Mouse (Mus musculus): ENCODE data around the gene Unc5cl.

Unc5cl gene

DNA sequence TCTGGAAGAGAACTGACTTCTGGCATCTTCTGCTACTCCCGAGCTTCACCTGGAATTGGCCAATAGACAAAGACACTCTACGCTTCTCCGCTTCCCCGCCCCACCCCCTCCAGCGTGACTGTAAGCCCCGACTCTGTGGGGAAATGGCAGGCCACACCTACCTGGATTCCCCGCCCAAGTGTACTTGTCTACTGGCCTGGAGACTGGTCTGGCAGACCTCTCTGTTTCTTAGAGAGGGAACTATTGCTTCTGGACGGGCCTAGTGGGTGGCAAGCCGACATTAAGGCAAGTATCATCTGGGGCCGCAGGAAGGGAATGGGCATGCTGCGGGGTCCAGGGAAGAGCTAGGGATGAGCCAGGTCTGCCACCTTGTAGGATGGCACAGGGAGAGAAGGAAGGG is at the start of gene Unc5cl:
TSS of gene Unc5cl (plus strand) at position 214 of the 400 bp plus-strand sequence.
- DNase-seq, result no peak

- DNase-seq, result no peak
Measured at GRCm38 (mm10) chr17:48407154-48407553, 47.5 kb upstream of the Unc5cl start.

DNA sequence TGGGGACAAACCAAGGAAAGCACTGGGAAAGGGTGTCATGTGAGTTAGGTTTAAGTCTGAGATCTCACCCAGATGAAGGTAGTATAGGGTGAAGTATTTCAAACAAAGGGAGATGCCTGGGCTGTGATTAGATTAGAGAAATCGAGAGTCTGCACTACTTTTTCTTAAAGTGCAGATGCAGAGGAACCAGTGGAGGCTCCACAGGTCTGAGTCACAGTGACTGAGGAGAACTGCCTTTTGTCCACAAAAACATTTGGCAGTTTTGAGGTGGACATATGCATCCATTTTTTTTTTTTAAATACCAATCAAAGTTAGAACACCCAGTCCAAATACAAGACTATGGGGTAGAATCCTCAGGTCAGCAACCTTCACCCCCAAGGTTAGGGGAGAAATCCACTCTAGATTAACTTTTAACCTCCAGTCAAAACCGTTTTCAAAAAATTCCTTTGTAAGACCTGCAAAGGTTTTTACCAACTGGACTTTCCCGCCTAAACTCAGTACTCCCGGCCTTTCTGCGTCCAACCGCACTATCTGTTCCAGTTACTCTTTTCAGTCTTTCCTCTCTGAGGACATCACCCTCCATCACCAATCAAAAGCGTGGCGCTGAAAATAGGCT is 46.7 kb upstream of the Unc5cl start:
- DNase-seq, result peak; percentile 60

DNA sequence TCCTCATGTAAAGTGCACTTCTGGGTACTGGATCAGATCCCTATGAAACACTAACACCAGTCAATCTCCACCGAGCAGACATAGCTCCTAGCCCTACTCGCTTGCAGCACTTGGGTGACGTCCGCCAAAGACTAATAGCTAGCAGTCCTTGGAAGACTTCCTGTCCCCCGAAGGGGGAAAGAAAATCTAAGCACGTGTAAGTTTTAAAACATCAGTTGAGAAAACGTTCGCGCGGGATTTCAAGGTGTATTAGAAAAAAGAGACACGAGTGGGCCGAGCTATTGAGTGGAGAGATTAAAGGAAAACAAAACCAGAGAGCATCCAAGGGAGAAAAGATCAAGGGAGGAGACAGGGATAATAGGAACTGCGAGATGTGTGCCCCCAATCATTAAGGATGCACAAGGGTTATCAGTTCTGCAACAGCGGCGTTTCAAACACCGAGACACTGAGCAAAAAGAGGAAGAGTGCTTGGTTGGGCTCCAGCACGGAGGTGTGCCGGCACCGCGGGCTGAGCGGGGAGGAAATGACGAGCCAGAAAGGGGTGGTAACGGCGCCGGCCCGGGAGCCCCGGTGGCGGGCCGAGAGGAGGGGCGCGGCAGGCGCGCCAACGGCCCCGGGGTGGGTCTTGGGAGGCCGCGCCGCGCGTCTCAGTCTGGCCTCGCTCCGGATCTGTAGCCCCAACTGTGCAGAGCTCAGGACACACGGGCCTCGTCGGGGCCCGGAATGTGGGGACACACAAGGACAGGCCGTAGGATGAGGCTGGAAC is 46.0 kb upstream of the Unc5cl start:
- DNase-seq, result peak; percentile 71

DNA sequence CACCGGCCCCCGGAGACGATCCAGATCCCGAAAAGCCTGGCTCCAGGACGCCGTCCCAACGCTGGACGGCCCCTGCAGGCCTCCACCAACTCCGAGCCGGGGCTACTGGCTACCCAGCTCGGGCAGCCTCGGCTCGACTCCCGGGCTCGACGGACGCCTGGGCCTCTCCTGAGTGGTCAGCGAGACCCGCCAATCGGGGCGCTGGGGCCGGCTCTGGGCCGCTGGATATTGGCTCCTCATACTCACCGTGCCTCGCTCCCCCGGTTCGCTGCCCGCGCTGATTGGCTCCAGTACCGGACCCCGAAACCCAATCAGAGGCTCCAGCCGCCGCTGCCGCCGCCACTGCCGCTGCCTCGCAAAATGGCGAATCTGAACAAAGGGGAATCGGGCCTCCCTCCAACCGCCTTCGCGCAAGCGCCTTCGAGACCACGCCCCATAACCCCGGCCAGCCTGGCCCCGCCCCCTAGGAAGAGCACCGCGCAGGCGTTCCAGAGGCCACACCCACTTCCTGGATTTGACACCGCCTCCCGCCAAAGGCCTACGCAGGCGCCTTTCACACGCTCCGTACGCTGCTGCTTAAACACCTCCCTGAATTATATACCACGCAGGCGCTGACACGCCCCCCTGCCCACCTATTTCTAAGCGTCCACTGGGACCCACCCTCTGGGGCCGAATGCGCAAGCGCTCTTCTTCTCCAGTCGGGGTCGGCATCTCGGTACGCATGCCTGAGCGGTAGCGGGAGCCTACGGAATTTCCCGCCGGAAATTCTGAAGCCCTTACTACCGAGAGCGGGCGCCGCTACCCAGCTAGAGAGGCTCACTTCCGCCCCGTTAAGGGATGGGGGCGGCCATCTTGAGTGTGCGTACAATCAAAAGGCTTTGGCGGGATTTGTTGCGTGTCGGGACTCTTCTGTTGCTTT is 45.1 kb upstream of the Unc5cl start, which contains the start of the genes Nfya and Oard1:
TSS of gene Nfya (minus strand) at position 527 of the 919 bp plus-strand sequence.
TSS of gene Oard1 (plus strand) at position 635 of the 919 bp plus-strand sequence.
- DNase-seq, result peak; percentile 100

GRCm38 (mm10) chr17:48410299-48410785 is 44.4 kb upstream of the Unc5cl start:
- no peak for DNase-seq

GRCm38 (mm10) chr17:48411241-48411640 is 43.5 kb upstream of the Unc5cl start:
- no peak for DNase-seq

- DNase-seq, result peak; percentile 32
Measured at GRCm38 (mm10) chr17:48416011-48416410, 38.7 kb upstream of the Unc5cl start.

GRCm38 (mm10) chr17:48416425-48417195 is 38.1 kb upstream of the Unc5cl start:
- peak; percentile 73 for DNase-seq

- DNase-seq, result no peak
Measured at GRCm38 (mm10) chr17:48417521-48417920, 37.2 kb upstream of the Unc5cl start.

GRCm38 (mm10) chr17:48418174-48418573 is 36.5 kb upstream of the Unc5cl start:
- DNase-seq, result peak; percentile 77

- DNase-seq, result no peak
Measured at GRCm38 (mm10) chr17:48418781-48419180, 35.9 kb upstream of the Unc5cl start.

GRCm38 (mm10) chr17:48419571-48419970 is 35.1 kb upstream of the Unc5cl start:
- no peak for DNase-seq

GRCm38 (mm10) chr17:48424237-48424636 is 30.5 kb upstream of the Unc5cl start:
- peak; percentile 60 for DNase-seq

DNA sequence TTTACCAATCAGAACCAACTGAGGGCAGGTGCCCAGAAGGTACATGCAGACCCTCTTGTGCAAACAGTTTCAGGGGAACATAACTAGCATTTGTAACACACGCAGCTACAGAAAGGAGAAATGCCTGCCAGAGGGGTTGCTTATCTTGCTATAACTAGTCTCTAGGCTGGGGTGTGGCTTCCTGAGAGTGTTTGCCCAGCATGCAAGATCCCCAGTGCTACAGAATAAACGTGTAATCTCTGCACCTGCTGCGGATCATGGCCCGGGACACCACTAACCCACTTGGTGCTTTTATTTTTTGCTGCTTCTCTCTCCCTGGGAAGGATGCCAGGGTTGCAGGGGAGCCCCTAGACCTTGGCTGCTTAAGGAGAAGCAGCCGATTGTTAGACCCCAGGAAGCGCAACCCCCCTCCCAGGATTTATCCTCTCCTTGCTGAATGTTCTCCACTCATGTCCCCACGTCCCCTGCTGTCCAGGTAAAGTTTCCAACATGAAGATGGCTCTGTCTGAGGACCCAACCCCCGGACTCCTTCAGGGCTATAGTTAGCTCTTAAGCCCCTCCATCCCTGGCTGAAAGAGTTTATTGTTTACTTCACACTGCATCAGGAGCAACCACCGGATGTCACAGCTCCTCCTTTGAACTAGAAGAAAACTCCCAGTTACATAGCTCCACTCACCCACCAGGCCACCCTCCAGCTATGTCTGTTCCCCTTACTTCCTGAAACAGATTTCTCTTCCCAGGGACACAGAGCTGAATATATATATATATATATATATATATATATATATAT is 28.7 kb upstream of the Unc5cl start:
- no peak for DNase-seq

DNA sequence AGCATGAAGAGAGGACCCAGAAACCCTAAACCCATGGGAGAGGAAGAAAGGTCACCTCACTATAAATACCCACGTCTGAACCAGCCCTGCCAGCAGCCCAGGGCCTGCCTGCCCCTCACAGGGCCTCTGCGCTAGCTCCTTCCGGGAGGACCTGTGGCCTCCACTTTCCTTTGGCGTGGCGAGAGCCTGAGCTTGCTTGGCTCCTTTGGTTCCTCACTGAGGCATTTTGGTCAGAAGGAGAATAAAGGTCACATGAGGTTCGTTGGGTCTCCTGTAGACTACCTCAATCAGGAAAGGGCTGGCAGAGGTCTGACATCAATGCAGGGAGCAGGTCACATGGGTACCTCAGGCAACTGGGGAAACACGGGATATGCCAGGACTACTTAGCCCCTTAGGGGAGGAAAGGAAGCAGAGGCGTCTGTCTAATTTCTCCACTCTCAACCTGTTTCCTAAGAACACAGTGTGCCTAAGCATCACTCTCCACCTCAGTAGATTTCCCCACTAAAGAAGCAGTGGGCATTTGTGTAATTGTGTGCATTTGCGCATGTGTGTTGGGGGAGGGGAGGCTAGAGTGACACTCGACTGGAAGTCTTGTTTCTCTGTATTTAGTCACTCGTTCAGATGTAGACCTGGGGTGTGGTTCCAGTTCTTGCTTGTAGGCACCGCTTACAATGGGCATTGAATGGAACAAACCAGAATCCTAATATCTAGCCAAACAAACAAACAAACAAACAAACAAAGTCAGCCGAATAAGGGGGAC is 27.5 kb upstream of the Unc5cl start:
- DNase-seq, result no peak

DNA sequence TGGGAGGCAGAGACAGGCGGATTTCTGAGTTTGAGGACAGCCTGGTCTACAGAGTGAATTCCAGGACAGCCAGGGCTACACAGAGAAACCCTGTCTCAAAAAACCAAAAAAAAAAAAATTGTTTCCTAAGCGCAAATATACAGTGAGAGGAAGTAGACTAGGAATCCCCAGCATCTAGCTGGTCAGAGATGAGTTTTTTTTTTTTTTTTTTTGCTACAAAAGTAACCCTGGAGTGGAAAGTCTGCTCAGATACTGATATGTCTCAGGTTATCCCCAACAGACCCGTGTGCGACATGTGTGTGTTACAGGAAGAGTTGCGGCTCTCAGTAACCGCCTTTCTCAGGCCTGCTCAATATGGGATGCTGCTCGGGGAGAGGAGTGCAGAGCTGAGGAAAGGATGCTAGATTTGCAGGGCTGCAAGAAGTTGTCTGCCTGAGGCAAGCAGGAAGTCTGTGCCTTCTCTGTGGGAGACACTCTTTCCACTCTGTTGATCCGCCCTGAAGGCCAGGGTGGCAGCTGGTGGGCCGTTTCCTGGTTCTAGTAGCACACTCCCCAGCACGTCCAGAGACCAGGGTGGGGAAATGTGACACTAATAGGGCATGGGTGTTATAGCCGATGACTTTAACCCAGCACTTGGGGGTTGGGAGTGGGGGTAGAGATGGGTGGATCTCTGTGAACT is 26.7 kb upstream of the Unc5cl start:
- no peak for DNase-seq

DNA sequence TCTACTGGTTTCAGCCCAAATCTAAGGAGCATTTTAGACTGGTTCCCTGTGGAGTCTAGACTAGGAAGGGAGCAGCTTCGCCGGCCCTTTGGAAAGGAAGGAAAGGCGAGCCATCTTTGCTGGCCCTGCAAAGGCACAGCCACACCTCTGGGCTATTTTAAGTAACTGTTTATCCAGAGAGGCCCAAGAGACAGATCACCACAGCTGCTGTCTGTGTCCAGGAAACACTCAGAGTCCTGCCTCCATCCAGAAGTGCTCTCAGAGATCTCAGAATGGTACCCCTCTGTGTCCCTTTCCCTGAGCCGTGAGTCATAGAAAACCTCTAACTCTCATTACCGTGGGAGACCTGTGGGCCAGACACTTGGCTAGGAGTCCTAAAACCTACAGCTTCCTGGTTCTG is 24.3 kb upstream of the Unc5cl start:
- DNase-seq, result no peak

- DNase-seq, result no peak
Measured at GRCm38 (mm10) chr17:48431054-48431453, 23.6 kb upstream of the Unc5cl start.

All from kidney, adult 9 months (tissue).